Mouse (Mus musculus): ENCODE data around the gene Ubtd1.

The Ubtd1 gene

GRCm38 (mm10) chr19:42021681-42022541, 40.3 kb downstream of the Ubtd1 start:
- DNase-seq (ENCODE audit: low spot score in 2 of 2): no peak

DNA sequence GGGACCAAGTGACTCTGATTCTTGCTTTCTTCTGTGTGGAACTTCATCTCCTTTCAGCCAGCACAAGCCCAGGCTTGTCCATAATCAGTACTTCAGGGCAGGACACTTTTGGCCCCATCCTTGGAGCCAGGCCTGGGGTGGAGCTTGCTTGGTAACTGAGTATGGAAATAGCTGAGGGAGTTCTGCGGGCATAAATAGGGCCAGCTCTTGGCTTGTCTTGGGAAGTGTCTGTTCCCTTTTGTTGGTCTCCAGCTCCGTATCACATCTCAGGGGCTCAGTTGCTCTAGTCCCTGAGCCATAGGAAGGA, 40.9 kb downstream of the Ubtd1 start:
- no peak for DNase-seq (ENCODE audit: low spot score in 2 of 2)

- peak; percentile 70 to 87 for DNase-seq (ENCODE audit: low spot score in 2 of 2)
These were observed 44.6 kb downstream of the Ubtd1 start for GRCm38 (mm10) chr19:42026158-42026557.

- no peak for DNase-seq (ENCODE audit: low spot score in 2 of 2)
These were observed 49.5 kb downstream of the Ubtd1 start for GRCm38 (mm10) chr19:42031112-42031511.

DNA sequence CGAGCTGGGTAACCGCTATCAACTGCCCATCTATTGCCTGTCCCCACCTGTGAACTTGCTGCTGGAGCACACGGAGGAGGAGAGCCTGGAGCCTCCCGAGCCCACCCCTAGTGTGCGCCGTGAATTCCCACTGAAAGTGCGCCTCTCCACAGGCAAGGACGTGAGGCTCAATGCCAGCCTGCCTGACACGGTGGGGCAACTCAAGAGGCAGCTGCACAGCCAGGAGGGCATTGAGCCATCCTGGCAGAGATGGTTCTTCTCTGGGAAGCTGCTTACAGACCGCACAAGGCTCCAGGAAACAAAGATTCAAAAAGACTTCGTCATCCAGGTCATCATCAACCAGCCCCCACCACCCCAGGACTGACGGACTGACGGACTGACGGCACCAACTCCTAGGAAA, 52.0 kb downstream of the Ubtd1 start:
- DNase-seq (ENCODE audit: low spot score in 2 of 2): no peak

GRCm38 (mm10) chr19:42034146-42034775, 52.7 kb downstream of the Ubtd1 start:
- no peak for DNase-seq (ENCODE audit: low spot score in 2 of 2)

- DNase-seq (ENCODE audit: low spot score in 2 of 2): no peak
These were observed 53.4 kb downstream of the Ubtd1 start for GRCm38 (mm10) chr19:42034881-42035455.

- peak; percentile 74 to 86 for DNase-seq (ENCODE audit: low spot score in 2 of 2)
These were observed 54.1 kb downstream of the Ubtd1 start, which contains the start of gene Ankrd2 for GRCm38 (mm10) chr19:42035456-42036248. Gene Ankrd2, plus strand, starts transcription at chr19:42036000.

- DNase-seq (ENCODE audit: low spot score in 2 of 2): no peak
These were observed 54.8 kb downstream of the Ubtd1 start for GRCm38 (mm10) chr19:42036357-42036756.

- DNase-seq (ENCODE audit: low spot score in 2 of 2): no peak
These were observed 55.7 kb downstream of the Ubtd1 start for GRCm38 (mm10) chr19:42037167-42037702.

GRCm38 (mm10) chr19:42038310-42038709, 56.7 kb downstream of the Ubtd1 start:
- DNase-seq (ENCODE audit: low spot score in 2 of 2): no peak

DNA sequence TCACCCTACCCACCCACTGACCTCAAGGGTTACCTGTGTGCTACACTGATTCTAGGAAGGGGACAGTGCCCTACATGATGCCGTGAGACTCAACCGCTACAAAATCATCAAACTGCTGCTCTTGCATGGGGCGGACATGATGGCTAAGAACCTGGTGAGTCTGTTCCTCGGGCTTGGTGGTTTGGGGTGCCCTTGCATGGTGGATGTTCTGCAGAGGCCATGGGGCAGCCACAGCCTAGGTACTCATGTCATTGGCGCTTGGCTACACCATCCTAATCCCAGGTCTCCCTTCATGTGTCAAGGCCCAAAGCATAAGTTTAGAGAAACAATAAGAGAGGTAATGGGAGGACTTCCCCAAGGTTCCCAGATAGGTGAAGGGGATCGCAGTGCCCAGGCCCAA, 62.4 kb downstream of the Ubtd1 start:
- no peak for DNase-seq (ENCODE audit: low spot score in 2 of 2)

GRCm38 (mm10) chr19:42045269-42046102, 63.9 kb downstream of the Ubtd1 start, which contains the start of gene Hoga1:
Gene Hoga1, plus strand, starts transcription at chr19:42045610.
- peak; percentile 62 to 73 for DNase-seq (ENCODE audit: low spot score in 2 of 2)

- no peak for DNase-seq (ENCODE audit: low spot score in 2 of 2)
These were observed 68.7 kb downstream of the Ubtd1 start for GRCm38 (mm10) chr19:42050251-42050650.

GRCm38 (mm10) chr19:42051351-42051750, 69.8 kb downstream of the Ubtd1 start:
- no peak for DNase-seq (ENCODE audit: low spot score in 2 of 2)

- DNase-seq (ENCODE audit: low spot score in 2 of 2): no peak
These were observed 70.4 kb downstream of the Ubtd1 start, which contains the start of gene 4933411K16Rik for GRCm38 (mm10) chr19:42051948-42052347. Gene 4933411K16Rik, plus strand, starts transcription at chr19:42052248.

- DNase-seq (ENCODE audit: low spot score in 2 of 2): no peak
These were observed 72.7 kb downstream of the Ubtd1 start for GRCm38 (mm10) chr19:42054255-42054654.

DNA sequence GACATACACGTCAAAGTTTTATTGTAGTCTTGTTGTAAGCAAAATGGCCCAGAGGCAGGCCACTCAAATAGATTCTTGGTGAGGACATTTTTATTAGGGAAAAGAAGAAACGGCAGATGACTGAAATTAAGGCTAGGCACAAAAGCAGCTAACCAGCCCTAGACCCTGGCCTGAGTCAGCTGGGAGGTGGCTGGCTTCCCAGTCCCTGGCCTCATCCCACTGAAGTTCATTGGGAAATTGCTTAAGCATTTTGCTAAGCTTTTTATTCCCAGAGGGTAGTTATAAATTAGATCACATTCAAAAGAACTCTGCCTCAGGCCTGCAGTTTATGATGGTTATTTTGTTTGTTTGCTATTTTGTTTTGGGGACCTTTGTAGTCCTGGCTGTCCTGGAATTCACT, 74.3 kb downstream of the Ubtd1 start:
- no peak for DNase-seq (ENCODE audit: low spot score in 2 of 2)

DNA sequence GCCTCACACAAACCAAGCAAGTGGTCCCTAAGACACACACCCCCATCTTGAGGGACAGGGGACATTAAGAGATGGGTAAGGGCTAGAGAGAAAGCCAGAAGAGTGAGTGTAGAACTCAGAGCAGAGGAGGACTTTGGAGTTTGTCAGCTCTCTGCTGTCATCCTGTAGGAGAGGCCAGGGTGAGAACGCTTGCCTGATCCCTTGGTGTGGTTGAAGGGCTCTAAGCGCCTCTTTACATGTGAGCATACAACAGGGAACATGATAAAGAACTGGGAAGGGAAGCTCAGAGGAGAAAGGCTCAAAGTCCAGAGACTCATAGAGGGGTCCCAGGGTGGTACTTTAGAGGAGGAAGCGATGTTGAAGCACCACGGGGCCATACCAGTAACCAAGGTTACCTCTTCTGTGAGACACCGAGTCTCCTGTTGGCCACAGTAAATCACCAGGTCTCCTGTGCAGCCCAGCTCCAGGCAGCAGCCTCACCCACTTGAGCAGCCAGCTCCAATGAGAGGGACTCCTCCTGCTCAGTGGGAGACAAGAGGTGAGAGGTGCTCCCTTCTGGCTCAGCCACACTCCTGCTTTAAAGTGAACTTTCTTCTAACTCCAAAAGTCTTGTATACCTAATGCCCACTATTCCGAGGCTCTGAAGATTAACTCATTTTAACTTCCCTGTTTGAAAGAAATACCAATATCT, 75.3 kb downstream of the Ubtd1 start:
- DNase-seq (ENCODE audit: low spot score in 2 of 2): no peak

DNA sequence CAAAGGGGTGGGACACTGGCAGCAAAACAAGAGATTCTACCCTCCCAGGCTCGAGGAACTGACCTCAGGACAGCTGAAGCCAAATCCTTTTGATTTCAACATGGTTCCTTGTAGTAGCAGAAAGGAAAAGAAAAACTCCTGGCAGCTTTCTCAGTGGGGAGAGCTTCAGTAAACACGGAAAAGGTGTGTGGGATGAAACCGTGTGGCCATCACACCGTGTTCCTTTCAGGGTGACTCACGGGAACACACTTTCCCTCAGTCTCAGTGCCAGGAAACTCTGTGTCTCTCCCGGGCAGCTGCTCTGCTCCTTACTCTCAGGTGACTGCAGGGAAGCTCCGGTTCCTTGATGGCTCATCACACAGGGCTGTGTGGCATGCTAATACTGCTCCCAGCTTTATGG, 76.9 kb downstream of the Ubtd1 start:
- DNase-seq (ENCODE audit: low spot score in 2 of 2): no peak
